Mouse (Mus musculus) ovary, postnatal 14 days (tissue): ENCODE measurements at regions not wholly inside any gene's neighbourhood (a gene's known extent, or its start where the extent isn't known, plus 50 kb on each side); places are given as distances from the start of the nearest gene placed in this dataset.

Experiments used
- DNase-seq: peaks from one replicate; pipeline ENCODE4 v3.0.0; 2022; ENCODE audit warnings: low spot score

GRCm38 (mm10) chr15:59954345-59954744, 62.1 kb downstream of the 4933412E24Rik start:
- peak; percentile 11 for DNase-seq

- DNase-seq = no peak
Observed at GRCm38 (mm10) chr15:59953857-59954256, 62.6 kb downstream of the 4933412E24Rik start.

DNA sequence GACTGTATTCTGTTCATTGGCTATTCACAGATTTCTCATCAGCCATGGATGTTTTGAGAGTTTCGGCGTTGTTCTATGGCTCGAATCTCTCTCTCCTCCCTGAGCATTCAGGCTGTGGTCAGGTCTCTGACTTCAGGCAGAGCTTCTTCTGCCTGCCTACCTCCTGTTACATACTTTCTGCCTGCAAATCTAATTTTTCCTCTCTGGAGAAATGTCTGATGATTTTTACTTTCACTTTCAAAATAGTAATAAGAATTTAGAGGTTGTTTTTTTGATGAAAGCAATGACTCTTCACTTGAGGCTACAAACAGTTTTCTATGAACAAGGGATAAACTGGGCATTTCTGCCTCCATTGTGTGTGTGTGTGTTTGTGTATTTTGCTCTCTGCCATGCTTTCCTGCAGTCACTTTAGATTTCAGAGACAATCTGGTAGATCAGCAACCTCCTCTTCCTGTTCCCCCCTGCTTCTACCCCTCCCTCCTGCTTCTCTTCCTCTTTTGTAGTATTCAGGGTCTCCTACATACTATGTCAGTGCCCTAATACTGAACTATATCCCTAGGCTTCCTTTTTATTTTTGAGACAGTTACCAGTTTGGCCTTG, 65.7 kb downstream of the 4933412E24Rik start:
- no peak for DNase-seq

DNA sequence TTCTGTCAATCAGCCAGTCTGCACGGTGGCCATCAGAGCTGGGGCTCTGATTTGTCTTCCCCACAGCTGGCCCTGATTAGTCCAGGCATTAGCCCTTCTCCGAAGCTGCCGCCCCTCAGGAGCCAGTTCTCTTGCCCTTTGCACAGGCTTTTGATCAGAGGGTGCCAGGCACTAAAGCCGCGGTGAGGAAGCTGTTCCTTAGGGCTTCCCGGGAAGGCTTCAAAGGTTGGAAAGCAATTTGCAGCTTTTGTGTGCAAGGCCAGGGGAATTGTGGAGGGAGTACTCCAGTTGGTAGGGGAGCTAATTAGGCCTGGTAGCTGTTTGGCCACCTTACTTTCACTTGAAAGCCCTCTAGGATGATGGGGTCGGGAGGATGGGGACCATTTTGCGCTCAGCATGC, 71.2 kb downstream of the 4933412E24Rik start:
- no peak for DNase-seq

DNA sequence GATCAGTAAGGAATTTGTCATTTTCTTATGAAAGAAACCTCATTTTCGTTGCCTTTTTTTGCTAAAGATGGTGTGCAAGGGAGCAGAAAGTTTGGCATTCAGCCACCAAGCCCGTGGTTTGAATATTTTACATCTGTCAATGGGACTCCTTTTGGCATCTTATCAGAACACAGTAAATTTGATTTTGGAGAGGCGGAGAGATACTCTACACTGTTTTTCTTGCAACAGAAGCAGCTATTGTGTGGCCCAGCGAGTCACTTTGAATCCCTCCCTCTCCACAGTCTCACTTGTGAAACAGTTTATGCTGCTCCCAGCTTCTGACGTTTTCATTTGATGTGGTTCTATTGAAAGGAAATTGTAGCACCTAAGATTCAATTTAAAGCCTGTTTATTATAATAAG, 79.9 kb downstream of the 4933412E24Rik start:
- no peak for DNase-seq

DNA sequence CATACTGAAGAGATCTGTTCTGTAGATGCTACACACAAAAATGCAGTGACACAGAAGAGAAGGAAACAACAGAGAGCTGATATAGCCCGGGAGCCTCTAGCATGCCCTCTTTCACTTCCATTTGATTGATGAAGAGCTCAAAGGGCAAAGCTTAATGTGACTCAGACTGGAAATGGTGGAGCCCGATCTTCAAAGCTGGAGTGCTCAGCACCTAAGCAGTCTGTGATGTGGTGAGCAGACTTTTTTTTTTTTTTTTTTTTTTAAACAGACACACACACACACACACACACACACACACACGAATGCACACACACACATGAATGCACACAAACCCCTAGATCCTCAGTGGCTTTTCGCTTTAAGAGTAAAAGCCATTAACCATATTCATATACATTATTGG, 102.6 kb downstream of the 4933412E24Rik start:
- DNase-seq = no peak

- no peak for DNase-seq
Observed at GRCm38 (mm10) chr15:59908300-59908699, 108.1 kb downstream of the 4933412E24Rik start.

- no peak for DNase-seq
Observed at GRCm38 (mm10) chr15:59905832-59906797, 110.3 kb downstream of the 4933412E24Rik start.

DNA sequence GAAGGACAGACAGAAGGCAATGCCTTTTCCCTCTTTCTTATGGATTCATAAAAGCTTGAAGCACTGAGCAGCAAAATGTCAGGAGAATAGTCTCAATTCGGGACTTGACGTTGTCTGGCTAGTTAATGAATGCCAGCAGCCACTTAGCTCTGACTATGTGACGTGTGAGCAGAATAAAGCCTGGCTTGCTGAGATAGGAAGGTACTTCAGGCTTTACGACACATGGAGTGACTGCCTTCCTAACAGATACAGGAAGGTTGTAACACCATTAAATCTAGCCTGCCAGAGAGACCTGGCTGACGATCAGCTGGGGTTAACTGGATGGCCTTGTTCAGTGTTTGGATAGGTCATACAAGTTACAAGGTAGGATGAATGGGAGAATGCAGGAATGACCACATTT, 111.7 kb downstream of the 4933412E24Rik start:
- no peak for DNase-seq

GRCm38 (mm10) chr15:59888996-59889395, 127.4 kb downstream of the 4933412E24Rik start:
- DNase-seq = no peak

DNA sequence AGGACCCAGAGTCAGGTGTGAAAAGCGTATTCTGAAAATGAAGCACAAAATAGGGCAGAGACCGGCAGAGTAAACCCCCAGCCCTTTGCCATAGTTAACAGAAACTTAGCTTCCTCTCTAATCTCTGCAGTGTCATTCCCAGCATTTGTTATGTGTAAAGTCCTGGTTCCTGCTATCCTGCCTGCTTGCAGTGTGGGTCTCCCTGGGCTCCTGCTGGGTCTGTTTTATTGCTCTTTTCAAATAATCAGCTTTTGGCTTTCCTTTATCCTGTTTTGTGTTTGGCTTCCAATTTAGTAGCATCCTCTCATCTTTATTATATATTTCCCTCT, 128.3 kb downstream of the 4933412E24Rik start:
- no peak for DNase-seq

DNA sequence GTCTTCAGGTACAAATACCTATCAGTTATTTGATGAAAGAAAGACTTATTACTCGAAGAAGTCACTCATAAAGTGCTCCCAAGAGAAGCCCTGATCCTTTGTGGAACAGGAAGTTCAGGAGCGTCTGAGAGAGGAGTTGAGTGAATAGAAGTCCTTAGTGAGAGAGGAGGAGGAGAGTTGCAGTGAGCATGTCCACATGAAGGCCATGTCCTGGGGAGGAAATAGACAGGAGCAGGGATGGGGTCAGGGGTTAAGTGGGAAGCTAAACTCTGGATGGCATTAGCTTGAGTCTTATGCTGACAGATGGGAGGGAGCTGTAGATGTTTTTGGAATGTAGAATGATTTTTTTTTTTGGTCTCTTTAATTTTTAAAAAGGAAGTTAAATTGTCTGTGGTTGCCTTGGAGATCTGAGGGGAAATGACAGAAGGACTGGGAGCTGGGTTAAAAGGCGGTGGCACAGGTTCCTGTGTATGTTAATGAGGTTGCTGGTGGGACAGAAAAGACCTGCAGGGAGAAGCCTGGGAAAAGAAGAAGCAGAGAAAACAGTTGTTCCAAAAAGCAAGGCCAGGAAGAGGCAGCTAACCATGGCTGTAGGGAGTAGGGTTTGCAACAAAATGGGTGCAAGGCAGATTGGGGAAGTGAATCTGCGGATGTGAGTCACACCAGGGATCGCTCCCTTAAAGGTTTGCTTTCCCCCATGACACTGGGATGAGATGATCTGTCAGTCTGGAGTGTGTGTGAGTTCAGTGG, 128.9 kb downstream of the 4933412E24Rik start:
- no peak for DNase-seq

GRCm38 (mm10) chr15:59886036-59886435, 130.4 kb downstream of the 4933412E24Rik start:
- DNase-seq = no peak

- DNase-seq = no peak
Observed at GRCm38 (mm10) chr15:59882444-59882843, 134.0 kb downstream of the 4933412E24Rik start.

DNA sequence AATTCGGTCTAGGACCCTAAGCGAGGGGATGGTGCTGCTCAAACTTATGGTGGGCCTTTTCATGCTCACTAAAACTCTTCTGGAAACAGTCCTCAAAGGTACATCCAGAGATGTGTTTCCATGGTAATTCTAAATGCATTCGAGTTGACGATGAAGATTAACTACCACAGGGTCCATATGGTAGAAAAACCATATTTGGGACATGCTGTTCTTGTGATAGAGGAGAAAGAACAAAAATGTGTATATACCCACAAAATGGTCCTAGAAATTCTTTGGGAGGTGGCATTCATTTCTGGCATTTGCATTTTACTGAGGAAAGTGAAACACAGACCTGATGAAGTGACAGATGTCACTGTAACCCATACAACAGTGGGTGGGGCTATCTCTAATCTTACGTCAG, 136.0 kb downstream of the 4933412E24Rik start:
- DNase-seq = no peak

- no peak for DNase-seq
Observed at GRCm38 (mm10) chr15:59879311-59879710, 137.1 kb downstream of the 4933412E24Rik start.

GRCm38 (mm10) chr15:59876279-59876742, 140.1 kb downstream of the 4933412E24Rik start:
- DNase-seq = no peak

DNA sequence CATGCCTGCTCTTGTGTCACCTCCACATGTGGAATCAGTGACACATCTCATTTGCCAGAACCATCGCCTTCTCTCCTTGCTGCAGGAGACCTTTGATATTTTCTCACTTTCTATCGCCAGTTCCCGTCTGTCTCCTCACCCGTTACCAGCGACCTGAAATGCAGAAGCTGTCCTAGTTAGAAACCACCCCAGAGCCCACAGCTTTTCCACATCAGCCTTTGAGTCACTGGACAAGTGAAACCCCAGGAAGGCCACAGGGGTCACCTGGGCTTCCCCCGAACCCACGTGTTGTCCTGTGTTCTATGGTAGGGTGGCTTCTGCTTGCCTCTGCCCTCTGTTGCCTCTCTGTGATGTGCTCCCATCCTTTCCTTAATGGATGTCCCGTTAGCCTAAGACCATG, 149.7 kb downstream of the 4933412E24Rik start:
- no peak for DNase-seq

DNA sequence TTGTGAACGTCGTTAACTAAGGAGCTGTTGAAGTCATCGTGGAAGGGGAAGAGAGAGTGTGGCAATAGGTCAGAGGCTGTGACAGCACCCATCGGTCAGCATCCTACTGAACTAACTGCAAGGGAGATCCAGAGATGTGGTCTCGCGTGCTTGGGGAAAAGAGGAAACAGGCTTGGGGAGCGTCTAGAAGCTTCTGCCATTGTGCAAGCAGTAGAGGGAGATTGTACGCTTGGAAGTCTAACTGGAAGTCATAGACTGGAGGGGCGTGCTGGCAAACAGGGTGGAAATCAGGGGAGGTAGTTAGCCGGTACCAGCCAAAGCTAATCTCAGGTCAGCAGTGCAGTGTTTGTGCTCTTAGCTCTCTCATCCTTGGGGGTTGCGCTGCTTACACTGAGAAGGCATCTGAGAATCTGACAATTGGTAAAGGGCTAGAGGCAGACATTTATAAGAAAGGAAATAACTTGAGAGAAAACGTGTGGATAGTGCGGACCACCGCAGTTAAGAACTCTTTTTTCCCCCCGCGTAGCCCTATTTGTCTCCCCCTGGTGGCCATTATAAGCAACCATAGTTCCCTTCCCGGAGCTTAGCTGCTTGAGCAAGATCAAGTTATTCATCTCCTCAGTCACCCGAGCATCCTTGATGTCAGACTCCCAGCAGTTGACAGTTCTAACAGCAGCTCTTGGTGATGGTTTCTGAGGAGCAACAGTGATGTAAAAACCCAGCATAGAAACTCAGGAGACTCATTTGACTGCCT, 151.5 kb downstream of the 4933412E24Rik start:
- peak; percentile 9 for DNase-seq

DNA sequence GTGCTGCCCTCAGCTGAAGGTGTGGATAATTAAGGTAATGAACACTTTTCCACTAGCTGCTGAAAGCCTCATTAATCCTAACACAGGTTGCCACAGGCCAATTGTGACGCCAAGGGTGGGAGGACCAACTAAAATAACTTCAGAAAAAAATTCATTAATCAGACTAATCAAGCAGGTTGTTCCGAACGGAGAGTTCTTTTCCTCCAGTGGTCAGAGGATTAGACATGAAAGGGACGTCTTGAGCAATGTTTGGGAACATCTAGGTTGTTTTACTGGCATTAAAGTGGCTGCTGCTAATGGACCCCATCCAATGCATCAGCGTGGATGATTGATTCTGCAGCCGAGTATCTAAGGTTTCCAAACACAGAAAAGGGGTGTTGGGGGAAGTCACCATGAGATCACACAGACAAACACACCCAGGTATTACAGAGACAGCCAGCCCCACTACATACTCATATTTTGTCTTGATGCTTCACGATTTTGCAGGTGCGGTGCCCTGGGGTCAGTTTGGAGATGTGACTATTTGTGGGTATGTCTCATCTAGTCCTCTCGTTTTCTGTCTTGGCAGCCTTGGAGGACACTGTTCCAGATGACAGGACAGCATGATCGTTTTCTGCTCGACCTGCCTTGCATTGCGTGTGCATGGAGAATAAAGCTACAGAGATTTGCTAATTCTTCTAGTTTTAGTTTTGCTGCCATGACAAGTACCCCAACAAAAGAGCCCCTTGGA, 164.0 kb downstream of the 4933412E24Rik start:
- DNase-seq = no peak

GRCm38 (mm10) chr15:59845158-59845739, 171.2 kb downstream of the 4933412E24Rik start:
- no peak for DNase-seq
